Mouse (Mus musculus): ENCODE measurements around the gene Vars. TPM values are rescaled to one million over a fixed set of nuclear protein-coding genes. Genes with fewer than 3 reads are reported as not detected.

Vars gene
- polyA plus RNA-seq, 1 experiment from 2014 or later, result 51.4 TPM

DNA sequence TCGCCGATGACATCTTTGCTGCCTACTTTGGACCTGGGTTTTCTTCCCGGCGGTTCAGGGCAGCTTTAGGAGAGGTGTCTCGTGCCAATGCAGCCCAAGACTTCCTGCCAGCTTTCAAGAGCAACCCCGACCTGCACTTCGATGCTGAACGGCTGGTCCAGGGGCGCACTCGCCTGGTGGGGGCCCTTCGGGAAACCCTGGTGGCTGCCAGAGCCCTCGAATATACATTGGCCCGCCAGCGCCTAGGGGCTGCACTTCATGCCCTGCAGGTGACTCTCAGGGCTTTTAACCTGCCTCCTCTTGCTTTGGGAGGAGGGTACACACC lies 16.9 kb downstream of the Vars start:
- Histone ChIP-seq H3K4me2 (ENCODE audit: low read depth, low read length) (no peak overlapping the region), H3K27ac (ENCODE audit: low read depth, low read length) (no peak overlapping the region), H3K36me3 (ENCODE audit: control insufficient read depth, insufficient read depth, low read length) (peaks cover 37% of the 10 kb centered on the region), H3K27me3 (ENCODE audit: control insufficient read depth, insufficient read depth, low read length) (no peaks in the 10 kb centered on the region), H3K9ac (replicated peaks; ENCODE audit: low read depth, low read length) (no peak overlapping the region), H3K4me3 (ENCODE audit: low read depth, low read length) (no peak overlapping the region), H3K9me3 (ENCODE audit: control insufficient read depth, low read length) (no peaks in the 10 kb centered on the region), H3K4me1 (ENCODE audit: control insufficient read depth, insufficient read depth, low read length) (no peaks in the 10 kb centered on the region)
- ATAC-seq (ENCODE audit: low read depth), result no peak
- 78% methylated on average over 14 of the region's 14 CpGs for WGBS

DNA sequence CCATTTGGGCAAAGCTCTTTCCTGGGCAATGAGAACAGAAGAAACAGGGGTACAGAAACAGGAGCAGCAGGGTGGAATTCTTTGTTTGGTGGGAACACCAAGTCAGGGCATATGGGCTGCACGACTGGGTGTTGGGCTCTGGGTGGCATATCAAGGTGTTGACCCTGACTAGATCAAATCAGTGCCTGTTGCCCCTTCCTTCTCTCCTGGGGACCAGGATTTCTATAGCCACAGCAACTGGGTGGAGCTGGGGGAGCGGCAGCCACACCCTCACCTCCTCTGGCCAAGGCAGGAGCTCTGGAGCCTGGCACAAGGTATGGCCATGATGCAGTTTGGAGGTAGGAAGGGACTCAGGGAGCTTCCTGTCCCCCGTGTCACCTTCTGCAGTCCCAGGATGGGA lies 17.4 kb downstream of the Vars start:
- peaks cover 32% of the 10 kb centered on the region for H3K36me3 ChIP-seq (ENCODE audit: control insufficient read depth, insufficient read depth, low read length)
- H3K9ac ChIP-seq (replicated peaks; ENCODE audit: low read depth, low read length), result no peak overlapping the region
- H3K9me3 ChIP-seq (ENCODE audit: control insufficient read depth, low read length), result no peaks in the 10 kb centered on the region
- no peak overlapping the region for H3K4me2 ChIP-seq (ENCODE audit: low read depth, low read length)
- ATAC-seq (ENCODE audit: low read depth), result no peak
- WGBS, result 73% methylated on average over 3 of the region's 3 CpGs
- no peaks in the 10 kb centered on the region for H3K27me3 ChIP-seq (ENCODE audit: control insufficient read depth, insufficient read depth, low read length)
- no peaks in the 10 kb centered on the region for H3K4me1 ChIP-seq (ENCODE audit: control insufficient read depth, insufficient read depth, low read length)
- H3K27ac ChIP-seq (ENCODE audit: low read depth, low read length), result no peak overlapping the region
- no peak overlapping the region for H3K4me3 ChIP-seq (ENCODE audit: low read depth, low read length)

DNA sequence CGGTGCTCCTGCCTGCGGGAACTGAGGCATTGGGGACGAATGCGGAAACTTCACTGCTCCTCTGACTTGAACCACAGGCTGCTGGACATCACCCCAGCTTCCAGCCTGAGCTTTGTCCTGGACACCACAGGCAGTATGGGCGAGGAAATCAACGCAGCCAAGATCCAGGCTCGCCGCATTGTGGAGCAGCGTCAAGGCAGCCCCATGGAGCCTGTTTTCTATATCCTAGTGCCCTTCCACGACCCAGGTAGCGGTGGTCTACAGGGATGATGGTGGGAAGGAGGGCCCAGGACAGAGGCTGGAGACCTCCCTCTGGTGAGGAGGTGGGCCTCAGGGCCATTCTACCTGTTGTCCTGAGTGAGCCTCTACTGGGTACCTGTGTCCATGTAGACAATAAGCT lies 19.1 kb downstream of the Vars start:
- 74% methylated on average over 11 of the region's 11 CpGs for WGBS
- ATAC-seq (ENCODE audit: low read depth), result no peak

DNA sequence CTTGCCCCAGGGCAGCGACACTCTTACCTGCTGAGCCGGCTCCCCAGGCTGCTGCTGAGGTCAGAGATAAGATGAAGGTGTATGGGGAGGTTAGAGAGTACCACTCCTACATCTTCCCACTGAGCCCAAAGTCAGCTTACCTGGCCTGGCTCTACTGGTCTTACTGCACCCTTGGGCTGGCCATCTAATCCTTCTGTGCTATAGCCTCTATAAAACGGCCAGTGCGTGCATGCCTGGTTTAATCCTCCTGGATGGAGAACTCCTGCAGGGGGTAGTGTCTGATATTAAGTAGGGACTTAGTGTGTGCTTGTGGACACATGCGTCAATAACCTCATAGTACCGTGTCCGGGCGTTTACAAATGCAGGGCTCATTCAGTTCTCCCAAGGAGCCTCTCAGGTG lies 19.8 kb downstream of the Vars start:
- no peak overlapping the region for H3K9ac ChIP-seq (replicated peaks; ENCODE audit: low read depth, low read length)
- no peaks in the 10 kb centered on the region for H3K9me3 ChIP-seq (ENCODE audit: control insufficient read depth, low read length)
- ATAC-seq (ENCODE audit: low read depth), result no peak
- no peak overlapping the region for H3K4me2 ChIP-seq (ENCODE audit: low read depth, low read length)
- 86% methylated on average over 8 of the region's 8 CpGs for WGBS
- H3K4me3 ChIP-seq (ENCODE audit: low read depth, low read length), result no peak overlapping the region
- no peaks in the 10 kb centered on the region for H3K4me1 ChIP-seq (ENCODE audit: control insufficient read depth, insufficient read depth, low read length)
- H3K27me3 ChIP-seq (ENCODE audit: control insufficient read depth, insufficient read depth, low read length), result no peaks in the 10 kb centered on the region
- H3K36me3 ChIP-seq (ENCODE audit: control insufficient read depth, insufficient read depth, low read length), result peaks cover 8% of the 10 kb centered on the region
- H3K27ac ChIP-seq (ENCODE audit: low read depth, low read length), result no peak overlapping the region

More for the DNA sequence above, 19.1 kb downstream of the Vars start:
- Histone ChIP-seq H3K4me3 (ENCODE audit: low read depth, low read length) (no peak overlapping the region), H3K9ac (replicated peaks; ENCODE audit: low read depth, low read length) (no peak overlapping the region), H3K4me1 (ENCODE audit: control insufficient read depth, insufficient read depth, low read length) (no peaks in the 10 kb centered on the region), H3K4me2 (ENCODE audit: low read depth, low read length) (no peak overlapping the region), H3K9me3 (ENCODE audit: control insufficient read depth, low read length) (no peaks in the 10 kb centered on the region), H3K27me3 (ENCODE audit: control insufficient read depth, insufficient read depth, low read length) (no peaks in the 10 kb centered on the region), H3K27ac (ENCODE audit: low read depth, low read length) (no peak overlapping the region), H3K36me3 (ENCODE audit: control insufficient read depth, insufficient read depth, low read length) (peaks cover 15% of the 10 kb centered on the region)

DNA sequence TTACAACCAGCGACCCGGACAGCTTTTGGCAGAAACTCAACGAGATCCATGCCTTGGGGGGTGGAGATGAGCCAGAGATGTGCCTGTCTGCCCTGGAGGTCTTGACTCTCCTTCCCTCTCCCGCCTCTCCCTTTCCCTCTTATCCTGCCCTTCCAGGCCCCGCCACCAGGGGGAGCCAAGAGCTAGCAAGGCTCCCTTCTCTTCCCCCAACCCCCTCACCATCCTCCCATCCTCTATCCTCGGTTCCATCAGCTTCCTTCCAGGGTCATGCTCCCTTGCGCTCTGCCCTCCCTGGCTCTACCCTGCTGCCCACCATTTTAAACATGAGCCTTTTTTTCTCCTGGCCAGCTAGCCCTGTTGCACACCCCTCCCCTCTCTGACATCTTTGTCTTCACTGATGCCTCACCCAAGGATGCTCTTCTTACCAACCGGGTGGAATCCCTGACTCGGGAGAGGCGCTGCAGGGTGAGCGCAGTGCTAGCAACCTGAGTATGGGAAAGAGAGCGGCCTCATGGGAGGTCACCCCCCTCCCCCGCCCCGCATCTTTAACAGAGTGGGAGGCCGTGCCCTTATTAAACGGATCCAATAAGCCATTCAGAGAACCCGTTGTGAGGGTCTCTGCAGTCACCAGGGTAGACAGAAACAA lies 20.5 kb downstream of the Vars start:
- ATAC-seq (ENCODE audit: low read depth), result peak; percentile 44; the same call in 1 of the 2 replicates
- H3K4me3 ChIP-seq (ENCODE audit: low read depth, low read length), result no peak overlapping the region
- H3K4me1 ChIP-seq (ENCODE audit: control insufficient read depth, insufficient read depth, low read length), result no peaks in the 10 kb centered on the region
- 8% methylated on average over 17 of the region's 17 CpGs for WGBS
- H3K27me3 ChIP-seq (ENCODE audit: control insufficient read depth, insufficient read depth, low read length), result no peaks in the 10 kb centered on the region
- no peaks in the 10 kb centered on the region for H3K9me3 ChIP-seq (ENCODE audit: control insufficient read depth, low read length)
- no peak overlapping the region for H3K4me2 ChIP-seq (ENCODE audit: low read depth, low read length)
- no peak overlapping the region for H3K9ac ChIP-seq (replicated peaks; ENCODE audit: low read depth, low read length)
- H3K27ac ChIP-seq (ENCODE audit: low read depth, low read length), result no peak overlapping the region
- H3K36me3 ChIP-seq (ENCODE audit: control insufficient read depth, insufficient read depth, low read length), result peaks cover 4% of the 10 kb centered on the region; the same call in 1 of the 2 replicates

DNA sequence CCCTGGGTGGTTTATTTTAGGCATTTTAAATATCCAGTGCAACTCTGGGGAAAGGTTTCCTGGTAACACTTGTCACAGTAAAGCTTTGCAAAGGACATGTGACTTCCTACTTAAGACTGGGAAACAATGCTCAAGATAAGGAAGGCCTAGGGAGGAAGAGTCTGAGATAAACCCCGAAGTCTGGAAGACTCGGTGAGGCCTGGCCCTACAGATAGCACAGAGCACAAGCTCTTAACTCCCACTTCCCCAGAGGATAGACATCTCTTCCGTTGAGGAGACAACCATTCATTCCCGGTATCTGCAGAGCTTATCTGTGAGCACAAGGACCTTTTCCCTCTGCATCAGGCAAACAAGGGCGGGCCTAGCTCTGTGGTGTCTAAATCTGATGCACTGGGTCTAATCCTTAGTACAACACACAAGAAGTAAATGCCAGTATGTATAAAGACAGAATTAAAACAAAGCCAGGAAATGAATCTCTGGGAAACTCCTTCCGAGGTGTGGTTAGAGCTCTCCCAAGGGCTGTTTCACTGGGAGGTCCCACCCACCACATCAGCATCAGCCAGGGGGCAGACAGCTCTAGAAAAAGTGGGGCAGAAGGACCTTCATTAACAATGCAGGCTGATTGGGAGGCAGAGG lies 21.2 kb downstream of the Vars start:
- H3K4me2 ChIP-seq (ENCODE audit: low read depth, low read length), result no peak overlapping the region
- H3K36me3 ChIP-seq (ENCODE audit: control insufficient read depth, insufficient read depth, low read length), result no peaks in the 10 kb centered on the region
- WGBS, result 77% methylated on average over 6 of the region's 6 CpGs
- H3K4me3 ChIP-seq (ENCODE audit: low read depth, low read length), result no peak overlapping the region
- H3K27ac ChIP-seq (ENCODE audit: low read depth, low read length), result no peak overlapping the region
- H3K4me1 ChIP-seq (ENCODE audit: control insufficient read depth, insufficient read depth, low read length), result no peaks in the 10 kb centered on the region
- no peak for ATAC-seq (ENCODE audit: low read depth)
- H3K27me3 ChIP-seq (ENCODE audit: control insufficient read depth, insufficient read depth, low read length), result no peaks in the 10 kb centered on the region
- no peak overlapping the region for H3K9ac ChIP-seq (replicated peaks; ENCODE audit: low read depth, low read length)
- H3K9me3 ChIP-seq (ENCODE audit: control insufficient read depth, low read length), result no peaks in the 10 kb centered on the region

DNA sequence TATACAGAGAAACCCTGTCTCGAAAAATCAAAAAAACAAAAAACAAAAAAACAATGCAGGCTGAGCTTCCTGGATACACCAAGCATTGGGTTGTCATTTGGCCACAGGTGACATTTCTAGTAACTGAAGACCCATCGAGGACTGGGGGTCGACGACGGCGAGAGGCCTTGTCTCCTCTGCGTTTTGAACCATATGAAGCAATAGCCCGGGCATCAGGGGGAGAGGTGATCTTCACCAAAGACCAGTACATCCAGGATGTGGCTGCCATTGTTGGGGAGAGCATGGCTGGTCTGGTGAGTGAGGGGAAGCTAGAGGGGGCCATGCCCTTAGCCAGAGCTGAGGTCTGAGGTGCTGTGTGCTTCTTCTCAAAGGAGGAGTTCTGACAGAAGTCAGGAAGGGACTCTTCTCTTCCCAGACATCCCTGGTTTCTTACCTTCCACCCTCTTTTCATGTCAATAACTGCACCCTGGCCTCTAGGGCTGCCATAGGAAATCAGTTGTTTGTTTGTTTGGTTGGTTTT lies 21.8 kb downstream of the Vars start:
- H3K4me3 ChIP-seq (ENCODE audit: low read depth, low read length), result no peak overlapping the region
- no peaks in the 10 kb centered on the region for H3K4me1 ChIP-seq (ENCODE audit: control insufficient read depth, insufficient read depth, low read length)
- WGBS, result 93% methylated on average over 8 of the region's 8 CpGs
- no peaks in the 10 kb centered on the region for H3K36me3 ChIP-seq (ENCODE audit: control insufficient read depth, insufficient read depth, low read length)
- no peak overlapping the region for H3K9ac ChIP-seq (replicated peaks; ENCODE audit: low read depth, low read length)
- no peaks in the 10 kb centered on the region for H3K9me3 ChIP-seq (ENCODE audit: control insufficient read depth, low read length)
- no peak for ATAC-seq (ENCODE audit: low read depth)
- no peaks in the 10 kb centered on the region for H3K27me3 ChIP-seq (ENCODE audit: control insufficient read depth, insufficient read depth, low read length)
- H3K4me2 ChIP-seq (ENCODE audit: low read depth, low read length), result no peak overlapping the region
- H3K27ac ChIP-seq (ENCODE audit: low read depth, low read length), result no peak overlapping the region

DNA sequence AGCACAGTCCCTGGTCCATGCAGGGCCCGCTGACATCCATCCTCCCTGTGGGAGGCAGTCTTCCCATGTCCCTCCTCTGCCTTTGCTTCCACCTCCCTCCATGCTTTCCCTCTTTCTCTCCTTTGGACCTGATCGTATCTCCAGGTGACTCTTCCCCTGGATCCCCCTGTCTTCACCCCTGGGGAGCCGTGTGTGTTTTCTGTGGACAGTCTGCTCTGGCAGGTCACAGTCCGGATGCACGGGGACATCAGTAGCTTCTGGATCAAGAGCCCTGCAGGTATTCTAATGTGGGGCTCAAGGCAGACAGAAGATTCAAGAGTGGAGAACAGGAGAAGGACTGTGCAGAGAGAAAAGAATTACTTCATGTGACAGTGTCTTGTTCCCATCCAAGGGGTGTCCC lies 22.4 kb downstream of the Vars start:
- H3K36me3 ChIP-seq (ENCODE audit: control insufficient read depth, insufficient read depth, low read length), result no peaks in the 10 kb centered on the region
- no peak overlapping the region for H3K4me3 ChIP-seq (ENCODE audit: low read depth, low read length)
- H3K4me1 ChIP-seq (ENCODE audit: control insufficient read depth, insufficient read depth, low read length), result no peaks in the 10 kb centered on the region
- 89% methylated on average over 5 of the region's 5 CpGs for WGBS
- no peak overlapping the region for H3K4me2 ChIP-seq (ENCODE audit: low read depth, low read length)
- no peak for ATAC-seq (ENCODE audit: low read depth)
- H3K9ac ChIP-seq (replicated peaks; ENCODE audit: low read depth, low read length), result no peak overlapping the region
- H3K27me3 ChIP-seq (ENCODE audit: control insufficient read depth, insufficient read depth, low read length), result no peaks in the 10 kb centered on the region
- H3K27ac ChIP-seq (ENCODE audit: low read depth, low read length), result no peak overlapping the region
- no peaks in the 10 kb centered on the region for H3K9me3 ChIP-seq (ENCODE audit: control insufficient read depth, low read length)

DNA sequence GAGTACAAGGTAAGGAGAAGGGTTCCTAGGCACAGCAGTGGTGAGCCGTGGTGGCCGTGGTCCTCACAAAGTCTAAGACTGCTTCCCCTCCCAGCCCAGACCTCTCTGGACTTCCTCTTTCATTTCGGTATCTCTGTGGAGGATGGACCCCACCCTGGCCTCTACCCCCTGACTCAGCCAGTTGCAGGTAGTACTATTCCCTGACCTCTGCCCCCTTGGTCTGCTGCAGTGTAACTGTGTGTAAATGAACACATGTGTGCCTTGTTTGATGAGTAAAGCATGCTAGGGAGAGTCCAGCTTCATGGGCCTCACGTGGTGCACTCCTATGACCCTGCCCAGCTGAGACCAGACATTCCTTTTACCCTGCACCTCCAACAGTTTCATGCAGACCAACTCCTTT lies 23.0 kb downstream of the Vars start:
- Histone ChIP-seq H3K27me3 (ENCODE audit: control insufficient read depth, insufficient read depth, low read length) (no peaks in the 10 kb centered on the region), H3K27ac (ENCODE audit: low read depth, low read length) (no peak overlapping the region), H3K4me1 (ENCODE audit: control insufficient read depth, insufficient read depth, low read length) (no peaks in the 10 kb centered on the region), H3K4me3 (ENCODE audit: low read depth, low read length) (no peak overlapping the region), H3K4me2 (ENCODE audit: low read depth, low read length) (no peak overlapping the region), H3K9me3 (ENCODE audit: control insufficient read depth, low read length) (no peaks in the 10 kb centered on the region), H3K36me3 (ENCODE audit: control insufficient read depth, insufficient read depth, low read length) (no peaks in the 10 kb centered on the region), H3K9ac (replicated peaks; ENCODE audit: low read depth, low read length) (no peak overlapping the region)
- ATAC-seq (ENCODE audit: low read depth), result no peak
- 84% methylated on average over 4 of the region's 4 CpGs for WGBS

Measured in neural tube, embryonic 14.5 days (tissue).